Mouse (Mus musculus) 3134 (cell line): Measurements from ENCODE around the gene 2810004N23Rik.
A peak's percentile ranks its signal among the peaks of the same experiment; 100 is the strongest.

Experiments used
- DNase-seq: peaks from one replicate; pipeline ENCODE4 v3.0.0-alpha.2; 2011; ENCODE audit warnings: low spot score; ENCODE audit not compliant: insufficient read length; ENCODE audit errors: extremely low read depth

Gene 2810004N23Rik

DNA sequence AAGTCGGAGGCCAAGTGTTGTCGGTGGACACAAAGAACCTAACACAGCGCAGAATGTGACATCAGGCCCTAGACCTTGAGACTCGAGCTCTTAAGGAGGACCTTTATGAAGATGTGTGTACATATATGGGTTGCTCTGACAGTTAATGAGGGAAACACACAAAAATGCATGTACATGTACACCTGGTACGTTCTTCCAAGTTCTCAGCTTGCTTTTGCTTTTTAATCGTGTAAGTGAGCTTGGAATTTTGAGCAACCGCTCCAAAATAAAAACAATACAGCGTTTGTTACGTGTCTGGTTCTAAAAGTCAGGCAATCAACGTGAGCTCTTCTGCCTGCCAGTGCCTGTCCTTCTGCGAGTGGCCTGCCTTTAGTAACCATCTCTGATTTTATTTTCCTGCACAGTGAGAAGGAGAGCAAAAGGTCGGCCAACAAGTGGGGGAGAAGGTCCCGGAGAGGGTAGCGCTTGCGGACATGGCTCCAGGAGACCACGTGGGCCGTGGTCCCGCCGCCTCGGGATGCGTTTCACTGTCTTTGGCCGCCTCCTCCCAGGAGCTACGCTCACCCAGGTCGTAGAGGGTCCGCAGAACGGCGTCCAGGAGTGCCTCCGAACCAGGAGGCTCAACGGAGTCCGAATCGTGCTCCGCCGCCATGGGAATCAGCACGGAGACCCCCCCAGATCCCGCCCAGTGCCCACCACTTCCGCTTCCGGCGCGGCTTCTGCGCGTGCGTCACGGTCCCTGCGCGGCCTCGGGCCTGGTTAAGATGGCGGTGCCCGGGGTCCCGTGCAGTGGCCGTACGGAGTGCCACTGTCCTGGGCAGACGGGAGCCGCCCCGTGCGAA, at the start of gene 2810004N23Rik, which contains the start of gene Gnpat:
TSS of gene 2810004N23Rik (minus strand) at position 800 of the 842 bp plus-strand sequence.
TSS of gene Gnpat (plus strand) at position 713 of the 842 bp plus-strand sequence.
- peak; percentile 91 for DNase-seq

DNA sequence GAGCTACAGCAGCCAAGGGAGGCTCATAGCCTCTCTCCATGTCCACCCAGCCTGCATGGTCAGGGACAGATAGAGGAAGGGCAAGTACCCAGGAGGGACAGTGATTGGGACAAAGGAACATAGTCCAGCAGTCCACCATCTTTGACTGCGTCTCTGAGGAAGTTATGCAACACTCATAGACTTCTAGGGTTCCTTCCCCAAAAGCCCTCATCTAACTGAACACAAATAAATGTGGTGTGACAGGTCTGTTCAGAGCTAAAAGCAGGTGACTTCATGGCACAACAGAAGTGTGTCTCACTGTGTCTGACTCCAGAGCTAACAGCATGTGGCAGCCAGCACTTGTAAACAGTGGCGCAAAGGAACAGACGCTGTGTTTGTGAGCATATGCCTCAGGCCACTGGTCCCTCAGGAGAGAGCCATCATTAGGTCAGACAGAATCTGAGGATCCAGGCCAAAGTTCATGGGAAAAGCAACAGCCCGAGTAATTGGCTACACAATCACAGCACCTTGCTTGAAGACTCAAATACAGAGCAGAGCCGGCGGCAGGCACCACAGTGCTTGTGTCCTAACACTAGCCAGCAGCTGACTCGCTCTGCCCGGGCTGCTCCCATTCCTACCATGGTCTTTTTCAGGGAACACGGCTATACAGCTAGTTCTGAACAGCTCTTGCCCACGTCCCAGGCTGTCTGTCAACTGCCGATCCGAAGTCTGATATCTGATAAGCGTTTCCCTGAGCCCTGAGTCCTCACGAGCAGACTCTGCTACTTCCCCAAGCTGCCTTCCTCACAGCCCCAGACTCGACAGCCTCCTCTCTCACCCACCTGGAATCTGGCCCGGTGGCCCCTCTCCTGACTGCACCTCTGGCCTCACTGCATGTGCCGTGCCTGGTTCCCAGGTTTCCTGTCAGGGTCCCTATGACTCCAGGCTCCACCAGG, 49.3 kb upstream of the 2810004N23Rik start:
- no peak for DNase-seq

DNA sequence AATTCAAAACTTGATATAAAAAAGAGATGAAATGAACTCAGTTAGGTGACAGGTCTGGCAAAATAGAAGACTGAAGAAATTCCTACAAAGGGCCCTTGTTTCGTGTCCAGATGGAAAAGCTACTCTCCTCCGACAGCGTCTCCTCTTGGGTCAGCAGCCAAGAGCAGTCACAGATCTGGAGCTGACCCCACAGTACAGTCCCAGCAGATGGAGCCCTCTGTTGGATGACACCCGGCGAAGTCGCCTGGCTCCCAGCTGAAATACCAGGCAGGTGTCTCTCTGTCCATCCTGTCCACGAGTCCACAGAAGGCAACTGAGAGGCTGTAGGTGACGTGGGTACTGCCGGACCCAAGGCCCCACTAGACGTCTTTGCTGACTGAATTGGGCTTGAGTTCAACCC, 47.4 kb upstream of the 2810004N23Rik start:
- no peak for DNase-seq

DNA sequence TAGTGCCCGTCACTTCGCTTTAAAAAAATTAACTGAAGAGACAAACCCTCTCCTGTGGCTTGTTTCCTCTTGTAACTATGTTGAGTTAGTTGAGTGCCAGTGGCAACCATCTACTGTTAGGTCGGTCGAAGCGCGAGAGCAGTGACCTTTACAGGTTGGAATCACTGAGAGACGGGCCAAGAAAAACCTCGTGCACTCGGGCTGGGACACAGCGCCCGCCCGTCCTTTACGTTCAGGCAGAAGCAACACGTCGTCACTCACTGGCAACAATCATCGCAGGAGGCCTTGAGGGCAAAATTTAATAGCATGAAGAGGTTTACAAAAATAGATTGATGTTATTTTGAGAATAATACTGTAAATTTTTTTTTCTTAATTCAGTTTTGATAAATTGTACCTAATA, 47.0 kb upstream of the 2810004N23Rik start:
- no peak for DNase-seq

GRCm38 (mm10) chr8:124905482-124905881, 42.6 kb upstream of the 2810004N23Rik start:
- DNase-seq = no peak

GRCm38 (mm10) chr8:124903198-124903597, 40.3 kb upstream of the 2810004N23Rik start:
- no peak for DNase-seq

DNA sequence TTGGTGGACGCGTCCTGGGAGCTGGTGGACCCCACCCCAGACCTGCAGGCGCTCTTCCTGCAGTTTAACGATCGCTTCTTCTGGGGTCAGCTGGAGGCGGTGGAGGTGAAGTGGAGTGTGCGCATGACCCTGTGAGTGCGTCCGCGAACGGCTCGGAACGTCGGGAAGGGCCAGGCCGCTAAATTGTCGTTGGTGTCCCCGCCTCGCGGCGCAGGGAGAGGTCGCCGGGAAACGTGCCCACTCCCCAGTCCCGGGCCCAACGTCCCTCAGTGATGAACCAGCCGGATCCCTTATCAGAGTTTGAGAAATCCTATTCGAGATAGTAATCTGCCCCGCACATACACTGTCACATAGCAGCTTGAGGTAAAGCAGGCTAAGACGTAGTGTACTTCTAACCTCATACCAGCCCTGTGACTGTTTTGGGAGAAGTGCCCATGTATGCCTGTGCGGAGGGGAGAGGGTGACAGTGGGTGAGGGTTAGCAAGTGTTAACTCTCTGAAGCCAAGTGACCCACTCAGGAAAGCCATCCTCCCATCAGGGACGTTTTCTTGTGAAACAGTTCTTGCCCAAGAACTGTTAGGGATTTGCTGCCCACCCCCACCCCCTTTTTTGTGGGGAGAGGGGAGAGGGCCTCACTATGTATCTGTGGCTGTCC, 35.5 kb upstream of the 2810004N23Rik start:
- DNase-seq = no peak

GRCm38 (mm10) chr8:124897386-124898250, 34.7 kb upstream of the 2810004N23Rik start, which contains the start of the genes Exoc8 and Sprtn:
Exoc8 (minus strand) TSS chr8:124897705.
Sprtn (plus strand) TSS chr8:124897886.
- peak; percentile 97 for DNase-seq

DNA sequence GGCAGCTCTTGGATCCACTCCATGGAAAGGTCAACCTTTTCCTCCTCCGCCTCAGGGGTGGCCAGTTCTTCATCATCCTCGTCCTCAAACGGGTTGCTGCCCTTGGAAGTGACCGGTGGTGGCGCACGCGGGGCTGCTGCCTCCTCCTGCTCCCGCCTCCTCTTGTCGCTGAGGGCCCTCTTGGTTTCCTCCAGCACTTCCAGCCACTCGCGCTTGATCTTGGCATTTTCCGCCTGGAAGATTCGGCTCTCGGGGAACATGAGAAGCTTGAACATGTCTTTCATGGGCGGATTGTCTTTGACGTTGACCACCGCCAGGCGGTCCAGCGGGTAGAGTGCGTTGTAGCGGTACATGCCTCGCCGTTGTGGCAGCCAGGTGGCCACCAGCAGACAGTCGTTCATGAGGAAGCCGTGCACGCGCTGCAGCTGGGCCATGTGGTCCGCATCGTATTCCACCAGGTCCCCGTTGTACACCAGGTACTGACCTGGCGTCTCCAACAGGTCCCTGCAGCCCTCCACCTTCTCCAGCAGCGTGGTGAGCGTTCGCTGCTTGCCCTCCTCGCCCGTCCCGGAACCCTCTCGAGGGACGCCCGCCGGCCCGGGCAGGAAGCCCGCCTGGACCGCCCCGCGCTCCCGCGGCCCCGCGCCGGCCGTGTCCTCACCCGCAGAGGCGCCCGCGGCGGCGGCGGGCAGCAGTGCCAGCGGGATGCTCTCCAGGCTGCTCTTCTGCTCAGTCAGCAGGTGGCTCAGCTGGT, 33.9 kb upstream of the 2810004N23Rik start:
- peak; percentile 80 for DNase-seq

DNA sequence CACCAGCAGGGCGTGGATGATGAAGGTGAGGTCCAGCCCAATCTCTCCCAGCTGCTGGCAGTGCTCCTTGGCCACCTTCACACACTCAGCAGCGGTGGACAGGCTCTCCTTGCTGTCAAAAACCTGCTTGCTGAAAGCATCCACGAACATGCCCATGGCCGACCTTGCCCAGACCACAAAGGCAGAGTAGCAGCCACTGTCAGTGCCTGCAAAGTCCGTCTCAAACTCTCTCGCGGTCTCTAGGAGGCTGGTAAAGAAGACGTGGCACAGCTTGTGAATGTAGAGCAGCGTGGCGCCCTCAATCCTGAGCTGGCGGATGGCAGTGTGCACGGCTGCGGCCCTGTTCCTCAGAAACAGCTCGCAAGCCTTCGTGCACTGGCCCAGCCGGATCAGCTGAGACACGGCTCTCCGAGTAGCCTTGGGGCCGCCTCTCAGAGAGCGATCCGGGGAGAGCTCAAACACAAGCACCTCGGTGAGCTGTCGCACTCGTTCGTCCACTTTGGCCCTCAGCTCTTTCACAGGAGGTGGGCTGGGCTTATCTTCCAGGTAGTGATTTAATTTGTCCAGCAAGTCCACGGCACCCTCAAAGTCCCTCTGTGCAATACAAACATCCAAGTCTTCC, 33.2 kb upstream of the 2810004N23Rik start:
- DNase-seq = no peak

DNA sequence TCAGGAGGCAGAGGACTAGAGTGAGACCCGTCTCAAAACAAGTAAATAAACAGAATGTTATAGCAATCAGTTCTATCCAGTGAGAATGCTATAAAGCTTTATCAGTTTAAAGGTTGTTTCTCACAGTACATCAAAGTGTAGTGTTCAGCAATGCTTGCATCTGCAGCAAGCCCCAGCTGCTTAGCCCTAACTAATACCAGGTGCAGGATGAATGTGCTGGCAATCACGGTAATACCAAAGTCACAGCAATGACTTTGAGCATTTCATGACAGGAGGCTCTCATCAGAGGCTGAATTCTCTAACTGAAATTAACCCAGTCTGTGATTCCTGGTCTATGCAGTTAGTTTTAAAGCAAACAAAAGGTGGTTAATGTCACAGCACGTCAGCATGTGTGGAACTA, 29.7 kb upstream of the 2810004N23Rik start:
- DNase-seq = no peak

DNA sequence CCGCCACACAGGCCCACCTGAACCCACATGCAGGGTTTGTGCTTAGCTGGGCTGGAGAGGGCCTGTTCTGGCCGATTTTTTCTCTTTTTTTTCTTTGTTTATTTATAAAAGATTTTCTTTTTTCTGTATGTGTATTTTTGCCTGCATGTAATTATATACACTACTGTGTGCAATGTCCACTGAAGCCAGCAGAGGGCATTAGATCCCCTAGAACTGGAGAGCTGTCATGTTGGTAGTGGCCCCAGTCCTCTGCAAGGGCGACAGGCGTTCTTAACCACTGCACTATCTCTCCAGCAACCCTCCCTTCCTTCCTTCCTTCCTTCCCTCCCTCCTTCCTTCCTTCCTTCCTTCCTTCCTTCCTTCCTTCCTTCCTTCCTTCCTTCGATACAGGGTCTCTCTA, 25.5 kb upstream of the 2810004N23Rik start:
- no peak for DNase-seq

DNA sequence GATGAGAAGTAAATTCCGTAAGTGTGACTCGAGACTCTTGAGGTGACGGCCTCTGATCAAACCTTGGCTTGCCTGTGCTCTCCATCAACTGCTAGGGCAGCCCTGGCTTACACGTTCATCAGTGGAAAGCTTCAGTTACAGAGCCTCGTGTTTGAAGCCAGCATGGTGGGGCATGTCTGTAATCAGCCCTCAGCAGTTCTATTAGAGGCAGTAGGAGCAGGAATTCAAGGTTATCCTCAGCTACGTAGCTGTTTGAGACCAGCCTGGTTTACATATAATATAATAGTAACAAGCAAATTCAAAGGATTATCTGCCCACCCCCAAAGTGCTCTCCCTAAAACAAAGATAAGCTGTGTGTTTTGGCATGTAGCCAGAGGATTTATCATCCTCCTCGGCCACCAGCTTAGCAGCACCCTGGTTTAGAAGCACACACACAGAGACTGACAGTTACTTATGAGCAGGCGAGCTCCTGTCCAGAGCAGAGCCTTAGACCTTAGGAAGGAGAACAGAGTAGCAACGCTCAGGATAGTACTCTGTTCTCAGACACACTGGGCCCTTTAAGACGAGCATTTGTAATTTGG, 16.1 kb upstream of the 2810004N23Rik start:
- no peak for DNase-seq

GRCm38 (mm10) chr8:124878141-124878540, 15.2 kb upstream of the 2810004N23Rik start:
- no peak for DNase-seq

GRCm38 (mm10) chr8:124872690-124873089, 9.8 kb upstream of the 2810004N23Rik start:
- DNase-seq = no peak

DNA sequence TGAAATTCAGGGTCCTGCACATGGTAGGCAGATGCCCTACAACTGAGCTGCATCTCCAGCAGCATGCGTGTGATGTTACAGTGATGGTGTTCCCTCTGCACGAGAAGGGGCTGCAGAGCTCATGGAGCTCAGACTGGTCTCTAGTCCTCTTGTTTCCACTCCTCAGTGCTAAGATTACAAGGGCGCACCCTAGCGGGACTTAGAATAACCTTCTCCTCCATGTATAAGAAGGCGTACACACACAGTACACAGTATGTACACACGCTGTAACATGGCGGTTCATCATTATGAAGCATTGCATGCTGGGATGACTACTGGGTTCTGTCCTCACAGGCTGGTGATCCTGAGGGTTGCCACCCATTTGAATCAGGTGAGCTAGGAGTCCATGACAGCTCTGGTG, 9.2 kb upstream of the 2810004N23Rik start:
- no peak for DNase-seq

- no peak for DNase-seq
These were observed 8.6 kb upstream of the 2810004N23Rik start for GRCm38 (mm10) chr8:124871474-124871873.

DNA sequence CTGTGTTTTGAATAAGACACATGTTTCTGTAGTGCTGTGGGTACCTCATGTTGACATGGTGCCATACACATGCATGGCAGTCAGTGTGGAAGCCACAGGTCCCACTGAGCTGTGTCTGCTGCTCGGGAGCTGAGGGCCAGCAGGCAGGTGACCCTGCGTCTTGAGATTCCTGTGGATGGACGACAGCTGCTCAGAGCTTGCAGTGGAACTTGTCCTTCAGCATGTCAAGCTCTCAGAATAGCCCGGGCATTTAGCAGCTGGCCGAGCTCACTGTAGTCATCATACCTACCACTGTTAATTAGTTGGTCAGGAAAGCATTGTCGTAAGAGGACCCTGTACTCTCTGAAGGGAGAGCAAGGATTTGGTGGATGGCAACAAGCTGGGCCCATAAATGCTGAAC, 6.8 kb upstream of the 2810004N23Rik start:
- DNase-seq = no peak
